Mouse (Mus musculus): ENCODE measurements around the gene Agt. TPM values are rescaled to one million over a fixed set of nuclear protein-coding genes. Genes with fewer than 3 reads are reported as not detected.

Gene Agt
- polyA plus RNA-seq, 1 experiment from 2014 or later: not detected

GRCm38 (mm10) chr8:124546815-124547214 is 22.7 kb downstream of the Agt start:
- H3K4me1 ChIP-seq (ENCODE audit: control insufficient read depth, insufficient read depth, low read length): no peaks in the 10 kb centered on the region
- H3K9ac ChIP-seq (ENCODE audit: low read length): no peak overlapping the region
- WGBS: 94% methylated on average over 7 of the region's 7 CpGs
- H3K9me3 ChIP-seq (ENCODE audit: control insufficient read depth, low read length): no peaks in the 10 kb centered on the region
- H3K27ac ChIP-seq (replicated peaks; ENCODE audit: low read depth, low read length): no peak overlapping the region
- peaks cover 19% of the 10 kb centered on the region for H3K36me3 ChIP-seq (ENCODE audit: control insufficient read depth, insufficient read depth, low read length)
- H3K27me3 ChIP-seq (ENCODE audit: control insufficient read depth, insufficient read depth, low read length): no peaks in the 10 kb centered on the region
- H3K4me2 ChIP-seq (ENCODE audit: low read depth, severe bottlenecking): no peak overlapping the region
- DNase-seq (ENCODE audit: low spot score): no peak
- H3K4me3 ChIP-seq (ENCODE audit: low read depth, low read length): no peak overlapping the region
- ATAC-seq (ENCODE audit: insufficient number of reproducible peaks, low FRiP score, low TSS enrichment, low read depth): no peak

GRCm38 (mm10) chr8:124546371-124546770 is 23.1 kb downstream of the Agt start:
- H3K27ac ChIP-seq (replicated peaks; ENCODE audit: low read depth, low read length): no peak overlapping the region
- no peak overlapping the region for H3K4me3 ChIP-seq (ENCODE audit: low read depth, low read length)
- peaks cover 16% of the 10 kb centered on the region for H3K36me3 ChIP-seq (ENCODE audit: control insufficient read depth, insufficient read depth, low read length)
- DNase-seq (ENCODE audit: low spot score): no peak
- no peak overlapping the region for H3K9ac ChIP-seq (ENCODE audit: low read length)
- 92% methylated on average over 6 of the region's 6 CpGs for WGBS
- no peaks in the 10 kb centered on the region for H3K27me3 ChIP-seq (ENCODE audit: control insufficient read depth, insufficient read depth, low read length)
- no peak overlapping the region for H3K4me2 ChIP-seq (ENCODE audit: low read depth, severe bottlenecking)
- no peaks in the 10 kb centered on the region for H3K4me1 ChIP-seq (ENCODE audit: control insufficient read depth, insufficient read depth, low read length)
- ATAC-seq (ENCODE audit: insufficient number of reproducible peaks, low FRiP score, low TSS enrichment, low read depth): no peak
- no peaks in the 10 kb centered on the region for H3K9me3 ChIP-seq (ENCODE audit: control insufficient read depth, low read length)

- H3K27me3 ChIP-seq (ENCODE audit: control insufficient read depth, insufficient read depth, low read length): no peaks in the 10 kb centered on the region
- H3K36me3 ChIP-seq (ENCODE audit: control insufficient read depth, insufficient read depth, low read length): peaks cover 13% of the 10 kb centered on the region
- ATAC-seq (ENCODE audit: insufficient number of reproducible peaks, low FRiP score, low TSS enrichment, low read depth) (no peak), DNase-seq (ENCODE audit: low spot score) (no peak)
- WGBS: 93% methylated on average over 5 of the region's 5 CpGs
- no peaks in the 10 kb centered on the region for H3K9me3 ChIP-seq (ENCODE audit: control insufficient read depth, low read length)
- no peak overlapping the region for H3K27ac ChIP-seq (replicated peaks; ENCODE audit: low read depth, low read length)
- H3K4me1 ChIP-seq (ENCODE audit: control insufficient read depth, insufficient read depth, low read length): no peaks in the 10 kb centered on the region
- H3K4me3 ChIP-seq (ENCODE audit: low read depth, low read length): no peak overlapping the region
- no peak overlapping the region for H3K9ac ChIP-seq (ENCODE audit: low read length)
- no peak overlapping the region for H3K4me2 ChIP-seq (ENCODE audit: low read depth, severe bottlenecking)
Observed at GRCm38 (mm10) chr8:124543272-124543671, 26.2 kb downstream of the Agt start.

- no peaks in the 10 kb centered on the region for H3K4me1 ChIP-seq (ENCODE audit: control insufficient read depth, insufficient read depth, low read length)
- no peaks in the 10 kb centered on the region for H3K27me3 ChIP-seq (ENCODE audit: control insufficient read depth, insufficient read depth, low read length)
- H3K9me3 ChIP-seq (ENCODE audit: control insufficient read depth, low read length): no peaks in the 10 kb centered on the region
- peaks cover 10% of the 10 kb centered on the region for H3K36me3 ChIP-seq (ENCODE audit: control insufficient read depth, insufficient read depth, low read length)
- no peak overlapping the region for H3K9ac ChIP-seq (ENCODE audit: low read length)
- 88% methylated on average over 4 of the region's 4 CpGs for WGBS
- DNase-seq (ENCODE audit: low spot score): no peak
- H3K27ac ChIP-seq (replicated peaks; ENCODE audit: low read depth, low read length): no peak overlapping the region
- H3K4me3 ChIP-seq (ENCODE audit: low read depth, low read length): no peak overlapping the region
- no peak for ATAC-seq (ENCODE audit: insufficient number of reproducible peaks, low FRiP score, low TSS enrichment, low read depth)
- H3K4me2 ChIP-seq (ENCODE audit: low read depth, severe bottlenecking): no peak overlapping the region
Observed at GRCm38 (mm10) chr8:124542001-124542400, 27.5 kb downstream of the Agt start.

- Histone ChIP-seq H3K9ac (ENCODE audit: low read length) (no peak overlapping the region), H3K27me3 (ENCODE audit: control insufficient read depth, insufficient read depth, low read length) (no peaks in the 10 kb centered on the region), H3K4me2 (ENCODE audit: low read depth, severe bottlenecking) (no peak overlapping the region), H3K4me3 (ENCODE audit: low read depth, low read length) (no peak overlapping the region), H3K27ac (replicated peaks; ENCODE audit: low read depth, low read length) (no peak overlapping the region), H3K36me3 (ENCODE audit: control insufficient read depth, insufficient read depth, low read length) (peaks cover 6% of the 10 kb centered on the region), H3K9me3 (ENCODE audit: control insufficient read depth, low read length) (no peaks in the 10 kb centered on the region), H3K4me1 (ENCODE audit: control insufficient read depth, insufficient read depth, low read length) (no peaks in the 10 kb centered on the region)
- no peak for DNase-seq (ENCODE audit: low spot score)
- WGBS: 93% methylated on average over 12 of the region's 12 CpGs
- ATAC-seq (ENCODE audit: insufficient number of reproducible peaks, low FRiP score, low TSS enrichment, low read depth): no peak
Observed at GRCm38 (mm10) chr8:124540906-124541305, 28.6 kb downstream of the Agt start.

GRCm38 (mm10) chr8:124535451-124535850 is 34.1 kb downstream of the Agt start:
- H3K27me3 ChIP-seq (ENCODE audit: control insufficient read depth, insufficient read depth, low read length): no peaks in the 10 kb centered on the region
- H3K9me3 ChIP-seq (ENCODE audit: control insufficient read depth, low read length): no peaks in the 10 kb centered on the region
- H3K27ac ChIP-seq (replicated peaks; ENCODE audit: low read depth, low read length): no peak overlapping the region
- WGBS: 87% methylated on average over 5 of the region's 5 CpGs
- H3K4me2 ChIP-seq (ENCODE audit: low read depth, severe bottlenecking): no peak overlapping the region
- no peak overlapping the region for H3K4me3 ChIP-seq (ENCODE audit: low read depth, low read length)
- no peak overlapping the region for H3K9ac ChIP-seq (ENCODE audit: low read length)
- DNase-seq (ENCODE audit: low spot score) (no peak), ATAC-seq (ENCODE audit: insufficient number of reproducible peaks, low FRiP score, low TSS enrichment, low read depth) (no peak)
- H3K4me1 ChIP-seq (ENCODE audit: control insufficient read depth, insufficient read depth, low read length): no peaks in the 10 kb centered on the region
- peaks cover 13% of the 10 kb centered on the region for H3K36me3 ChIP-seq (ENCODE audit: control insufficient read depth, insufficient read depth, low read length)

GRCm38 (mm10) chr8:124532626-124533025 is 36.9 kb downstream of the Agt start:
- H3K36me3 ChIP-seq (ENCODE audit: control insufficient read depth, insufficient read depth, low read length): peaks cover 10% of the 10 kb centered on the region
- WGBS: 93% methylated on average over 3 of the region's 3 CpGs

GRCm38 (mm10) chr8:124530996-124531395 is 38.5 kb downstream of the Agt start:
- no peak overlapping the region for H3K27ac ChIP-seq (replicated peaks; ENCODE audit: low read depth, low read length)
- no peak overlapping the region for H3K4me3 ChIP-seq (ENCODE audit: low read depth, low read length)
- WGBS: 88% methylated on average over 4 of the region's 4 CpGs
- H3K9ac ChIP-seq (ENCODE audit: low read length): no peak overlapping the region
- no peaks in the 10 kb centered on the region for H3K27me3 ChIP-seq (ENCODE audit: control insufficient read depth, insufficient read depth, low read length)
- ATAC-seq (ENCODE audit: insufficient number of reproducible peaks, low FRiP score, low TSS enrichment, low read depth) (no peak), DNase-seq (ENCODE audit: low spot score) (no peak)
- H3K9me3 ChIP-seq (ENCODE audit: control insufficient read depth, low read length): no peaks in the 10 kb centered on the region
- H3K36me3 ChIP-seq (ENCODE audit: control insufficient read depth, insufficient read depth, low read length): peaks cover 12% of the 10 kb centered on the region
- H3K4me1 ChIP-seq (ENCODE audit: control insufficient read depth, insufficient read depth, low read length): no peaks in the 10 kb centered on the region
- H3K4me2 ChIP-seq (ENCODE audit: low read depth, severe bottlenecking): no peak overlapping the region

More at GRCm38 (mm10) chr8:124532626-124533025, 36.9 kb downstream of the Agt start:
- no peak for ATAC-seq (ENCODE audit: insufficient number of reproducible peaks, low FRiP score, low TSS enrichment, low read depth)
- Histone ChIP-seq H3K4me3 (ENCODE audit: low read depth, low read length) (no peak overlapping the region), H3K27ac (replicated peaks; ENCODE audit: low read depth, low read length) (no peak overlapping the region), H3K4me2 (ENCODE audit: low read depth, severe bottlenecking) (no peak overlapping the region), H3K27me3 (ENCODE audit: control insufficient read depth, insufficient read depth, low read length) (no peaks in the 10 kb centered on the region), H3K4me1 (ENCODE audit: control insufficient read depth, insufficient read depth, low read length) (no peaks in the 10 kb centered on the region), H3K9me3 (ENCODE audit: control insufficient read depth, low read length) (no peaks in the 10 kb centered on the region), H3K9ac (ENCODE audit: low read length) (no peak overlapping the region)
- no peak for DNase-seq (ENCODE audit: low spot score)

GRCm38 (mm10) chr8:124530556-124530955 is 39.0 kb downstream of the Agt start:
- H3K4me2 ChIP-seq (ENCODE audit: low read depth, severe bottlenecking): no peak overlapping the region
- H3K27ac ChIP-seq (replicated peaks; ENCODE audit: low read depth, low read length): no peak overlapping the region
- H3K9ac ChIP-seq (ENCODE audit: low read length): no peak overlapping the region
- 91% methylated on average over 7 of the region's 7 CpGs for WGBS
- H3K27me3 ChIP-seq (ENCODE audit: control insufficient read depth, insufficient read depth, low read length): no peaks in the 10 kb centered on the region
- H3K4me1 ChIP-seq (ENCODE audit: control insufficient read depth, insufficient read depth, low read length): no peaks in the 10 kb centered on the region
- no peaks in the 10 kb centered on the region for H3K9me3 ChIP-seq (ENCODE audit: control insufficient read depth, low read length)
- DNase-seq (ENCODE audit: low spot score) (no peak), ATAC-seq (ENCODE audit: insufficient number of reproducible peaks, low FRiP score, low TSS enrichment, low read depth) (no peak)
- peaks cover 9% of the 10 kb centered on the region; the same call in 1 of the 2 replicates for H3K36me3 ChIP-seq (ENCODE audit: control insufficient read depth, insufficient read depth, low read length)
- no peak overlapping the region for H3K4me3 ChIP-seq (ENCODE audit: low read depth, low read length)

Data from limb, embryonic 11.5 days (tissue).